Mouse (Mus musculus): ENCODE results near the gene Arl4c. TPM values are rescaled to one million over a fixed set of nuclear protein-coding genes. Genes with fewer than 3 reads are reported as not detected.

Arl4c gene
- polyA plus RNA-seq (2012; rRNA removed) = 17.6 and 22.1 TPM in 2 replicates

DNA sequence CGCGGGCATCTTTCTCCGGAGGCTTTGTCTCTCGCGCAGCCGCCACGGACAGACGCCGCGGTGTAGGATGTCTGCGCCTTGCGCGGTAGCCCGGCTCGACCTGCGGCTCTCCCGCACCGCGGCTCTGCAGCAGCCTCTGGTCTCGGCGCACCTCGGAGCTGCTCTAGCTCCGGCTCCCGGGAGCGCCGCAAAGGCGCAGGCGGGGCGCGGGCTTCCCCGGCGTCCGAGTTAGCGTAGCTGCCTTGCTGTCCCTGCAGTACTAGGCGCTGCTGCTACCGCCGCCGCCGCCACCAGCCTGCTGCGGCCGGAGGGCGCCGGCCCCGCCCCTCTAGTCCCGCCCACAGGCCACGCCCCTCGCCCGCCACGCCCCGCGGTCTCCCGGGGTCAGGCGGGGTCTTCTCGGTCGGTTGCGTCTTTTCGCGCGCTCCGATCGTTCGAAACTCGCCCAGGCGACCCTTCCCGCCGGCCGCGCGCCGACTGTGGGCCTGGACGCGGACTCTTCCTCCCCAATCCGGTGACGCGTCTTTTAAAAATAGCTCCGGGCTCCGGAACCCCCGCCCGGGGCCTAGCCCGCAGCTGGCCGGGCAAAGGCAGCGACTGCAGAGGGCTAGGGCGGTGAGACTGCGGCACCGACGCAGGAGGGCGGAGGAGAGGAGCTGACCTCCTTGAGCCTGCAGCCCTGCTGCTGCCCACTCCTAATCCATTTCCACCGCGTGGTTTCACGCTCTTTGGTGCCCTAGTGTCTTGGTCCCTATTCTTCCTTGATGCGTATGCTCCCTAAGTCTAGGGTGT lies at the start of gene Arl4c:
Gene Arl4c, minus strand, starts transcription at position 352 of the 792 bp plus-strand sequence.
- WGBS = under 1% methylated on average over 88 of the region's 91 CpGs
- peak; percentile 86 for DNase-seq
- 0 out of 2 replicates have a peak, but pooled peaks have one; percentile 5 for TF ChIP-seq CTCF (IDR thresholded peaks at IDR 0.05; ENCODE audit: insufficient read depth, low read length)
- TF ChIP-seq POLR2A (IDR thresholded peaks at IDR 0.05; ENCODE audit: borderline replicate concordance, extremely low read depth, low read depth, low read length) = peak; percentile 69; the same call in 1 of the 2 replicates

DNA sequence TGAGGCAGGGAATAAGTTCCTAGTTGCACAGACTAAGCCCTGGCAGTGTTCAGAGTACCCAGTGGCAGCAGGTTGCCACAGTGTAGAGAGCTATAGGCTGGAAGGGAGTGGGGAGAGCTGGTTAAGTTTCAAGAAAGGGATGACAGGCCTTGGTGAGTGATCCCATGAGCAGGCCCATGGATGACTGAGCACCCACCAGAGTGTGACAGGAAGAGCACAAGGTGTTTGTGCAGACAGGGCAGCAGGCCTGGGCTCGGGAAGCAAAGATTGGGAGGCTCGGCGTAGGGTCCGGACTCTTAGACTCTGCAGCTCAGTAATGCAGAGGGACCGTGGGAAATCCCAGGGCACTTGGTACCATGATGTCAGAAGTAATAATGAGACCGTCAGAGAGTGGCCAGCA lies 49.3 kb upstream of the Arl4c start:
- Histone ChIP-seq H3K4me3 (replicated peaks; ENCODE audit: extremely low read depth, low read depth, low read length) (no peak overlapping the region), H3K4me1 (ENCODE audit: control insufficient read depth, insufficient read depth, low read length) (no peaks in the 10 kb centered on the region)
- TF ChIP-seq CTCF (IDR thresholded peaks at IDR 0.05; ENCODE audit: insufficient read depth, low read length) (no peak), POLR2A (IDR thresholded peaks at IDR 0.05; ENCODE audit: borderline replicate concordance, extremely low read depth, low read depth, low read length) (no peak)
- DNase-seq = no peak
- 88% methylated on average over 6 of the region's 6 CpGs for WGBS

More for the DNA sequence above, at the start of gene Arl4c:
- peaks cover 2% of the 10 kb centered on the region for H3K4me1 ChIP-seq (ENCODE audit: control insufficient read depth, insufficient read depth, low read length)
- H3K4me3 ChIP-seq (replicated peaks; ENCODE audit: extremely low read depth, low read depth, low read length) = peak within 1 kb of the TSS; percentile 89

DNA sequence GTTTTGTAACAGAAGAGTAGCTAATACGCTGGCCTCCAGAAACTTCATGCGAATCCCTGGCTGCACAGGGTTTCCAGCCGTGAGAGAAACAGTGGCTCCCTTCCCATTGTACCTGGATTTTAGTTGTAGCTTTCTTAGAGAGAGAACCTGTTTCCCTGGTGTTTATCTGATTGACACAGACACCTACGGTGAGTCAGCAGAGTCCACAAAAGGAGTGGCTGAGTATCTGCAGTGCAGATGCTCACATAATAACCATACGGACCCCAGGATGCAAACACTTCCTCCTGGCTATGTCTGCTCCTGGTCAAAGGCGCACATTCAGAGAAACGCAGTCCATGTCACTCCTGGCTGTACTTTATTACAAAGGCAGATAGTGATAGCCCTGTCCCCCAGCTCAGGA lies 48.6 kb upstream of the Arl4c start:
- WGBS = 83% methylated on average over 7 of the region's 7 CpGs
- TF ChIP-seq POLR2A (IDR thresholded peaks at IDR 0.05; ENCODE audit: borderline replicate concordance, extremely low read depth, low read depth, low read length) (no peak), CTCF (IDR thresholded peaks at IDR 0.05; ENCODE audit: insufficient read depth, low read length) (no peak)
- H3K4me1 ChIP-seq (ENCODE audit: control insufficient read depth, insufficient read depth, low read length) = no peaks in the 10 kb centered on the region
- H3K4me3 ChIP-seq (replicated peaks; ENCODE audit: extremely low read depth, low read depth, low read length) = no peak overlapping the region
- DNase-seq = no peak

DNA sequence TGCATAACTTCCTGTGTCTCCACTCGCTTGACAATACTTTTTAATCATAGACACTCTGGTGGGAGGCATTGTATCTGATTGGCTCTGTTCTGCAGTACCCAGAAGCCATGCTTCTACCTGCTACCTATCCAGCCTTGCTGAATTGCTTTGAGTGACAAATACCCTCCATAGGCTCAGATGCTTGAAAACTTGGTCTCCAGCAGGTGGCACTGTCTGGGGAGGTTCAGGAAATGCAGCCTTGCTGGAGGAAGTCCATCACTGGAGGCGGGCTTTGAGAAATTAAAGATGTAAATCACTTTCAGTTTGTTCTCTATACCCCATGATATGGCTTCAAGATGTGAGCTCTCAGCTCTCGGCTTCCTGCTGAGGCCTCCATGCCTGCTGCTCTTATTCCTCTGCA lies 48.1 kb upstream of the Arl4c start:
- no peaks in the 10 kb centered on the region for H3K4me1 ChIP-seq (ENCODE audit: control insufficient read depth, insufficient read depth, low read length)
- WGBS = 85% methylated on average over 3 of the region's 3 CpGs
- no peak overlapping the region for H3K4me3 ChIP-seq (replicated peaks; ENCODE audit: extremely low read depth, low read depth, low read length)
- TF ChIP-seq CTCF (IDR thresholded peaks at IDR 0.05; ENCODE audit: insufficient read depth, low read length) (peak; percentile 39; the same call in 1 of the 2 replicates), POLR2A (IDR thresholded peaks at IDR 0.05; ENCODE audit: borderline replicate concordance, extremely low read depth, low read depth, low read length) (no peak)
- peak; percentile 12 for DNase-seq

DNA sequence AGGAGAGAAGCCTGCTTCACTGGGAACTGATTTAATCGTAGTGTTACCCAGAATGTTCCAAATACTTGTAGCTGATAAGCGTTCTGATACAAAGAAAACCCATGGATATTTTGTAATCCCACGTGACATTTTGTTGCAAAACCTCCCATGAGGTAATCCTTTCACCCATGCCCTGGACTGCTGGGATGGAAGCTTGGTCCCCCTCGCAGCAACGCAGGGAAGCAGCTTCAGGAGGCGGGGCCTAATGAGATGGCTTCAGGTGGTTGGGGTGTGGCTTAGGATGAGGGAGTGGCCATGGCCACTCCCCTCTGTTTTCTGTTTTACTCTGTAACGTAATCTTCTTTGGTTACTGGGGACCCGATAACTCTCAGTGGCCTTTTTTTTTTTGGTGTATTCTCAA lies 47.1 kb upstream of the Arl4c start:
- TF ChIP-seq POLR2A (IDR thresholded peaks at IDR 0.05; ENCODE audit: borderline replicate concordance, extremely low read depth, low read depth, low read length) = no peak
- no peak for TF ChIP-seq CTCF (IDR thresholded peaks at IDR 0.05; ENCODE audit: insufficient read depth, low read length)
- no peaks in the 10 kb centered on the region for H3K4me1 ChIP-seq (ENCODE audit: control insufficient read depth, insufficient read depth, low read length)
- DNase-seq = no peak
- WGBS = 70% methylated on average over 8 of the region's 8 CpGs
- no peak overlapping the region for H3K4me3 ChIP-seq (replicated peaks; ENCODE audit: extremely low read depth, low read depth, low read length)

DNA sequence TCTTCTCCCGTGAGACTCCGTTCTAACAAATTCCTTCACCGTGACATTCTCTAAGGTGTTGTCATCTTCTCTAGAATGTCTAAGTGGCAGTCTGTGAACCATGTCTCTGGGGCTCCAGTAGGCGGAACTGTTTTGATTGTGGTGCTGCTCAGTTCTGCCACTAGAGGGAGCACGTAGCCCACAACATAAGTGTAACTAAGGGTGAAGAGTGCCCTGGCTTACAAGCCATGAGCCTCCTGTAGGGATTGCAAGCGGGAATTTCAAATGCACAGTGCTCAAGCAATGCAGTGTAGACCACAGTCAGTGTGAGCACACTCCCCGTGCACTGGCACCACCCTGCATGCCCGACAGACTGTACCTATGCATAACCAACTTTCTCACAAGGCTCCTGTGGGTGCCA lies 43.2 kb upstream of the Arl4c start:
- no peak for TF ChIP-seq POLR2A (IDR thresholded peaks at IDR 0.05; ENCODE audit: borderline replicate concordance, extremely low read depth, low read depth, low read length)
- TF ChIP-seq CTCF (IDR thresholded peaks at IDR 0.05; ENCODE audit: insufficient read depth, low read length) = peak; percentile 90
- DNase-seq = peak; percentile 59
- no peak overlapping the region for H3K4me3 ChIP-seq (replicated peaks; ENCODE audit: extremely low read depth, low read depth, low read length)
- whole genome bisulfite sequencing = 2% methylated on average over 8 of the region's 8 CpGs
- H3K4me1 ChIP-seq (ENCODE audit: control insufficient read depth, insufficient read depth, low read length) = no peaks in the 10 kb centered on the region

DNA sequence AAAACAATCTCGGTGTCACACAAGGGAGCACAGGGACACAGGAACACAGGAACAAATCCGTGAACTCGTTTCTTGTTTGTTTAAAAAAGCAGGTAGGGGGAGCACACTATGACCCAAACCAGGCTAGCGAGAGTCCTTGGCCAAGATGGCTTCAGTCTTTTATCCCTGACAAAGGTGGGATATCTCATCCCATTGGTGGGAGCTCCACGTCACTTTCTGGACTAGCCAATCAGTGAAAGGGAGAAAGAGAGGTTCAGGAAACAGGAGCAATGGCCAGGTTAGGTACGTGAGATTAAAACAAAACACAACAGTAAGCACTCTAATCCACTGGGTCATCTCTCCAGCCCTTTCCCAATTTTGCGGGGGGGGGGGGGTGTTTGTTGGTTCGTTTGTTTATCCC lies 42.2 kb upstream of the Arl4c start:
- Histone ChIP-seq H3K4me1 (ENCODE audit: control insufficient read depth, insufficient read depth, low read length) (no peaks in the 10 kb centered on the region), H3K4me3 (replicated peaks; ENCODE audit: extremely low read depth, low read depth, low read length) (no peak overlapping the region)
- DNase-seq = no peak
- 70% methylated on average over 8 of the region's 8 CpGs for WGBS
- TF ChIP-seq POLR2A (IDR thresholded peaks at IDR 0.05; ENCODE audit: borderline replicate concordance, extremely low read depth, low read depth, low read length) = no peak
- no peak for TF ChIP-seq CTCF (IDR thresholded peaks at IDR 0.05; ENCODE audit: insufficient read depth, low read length)

DNA sequence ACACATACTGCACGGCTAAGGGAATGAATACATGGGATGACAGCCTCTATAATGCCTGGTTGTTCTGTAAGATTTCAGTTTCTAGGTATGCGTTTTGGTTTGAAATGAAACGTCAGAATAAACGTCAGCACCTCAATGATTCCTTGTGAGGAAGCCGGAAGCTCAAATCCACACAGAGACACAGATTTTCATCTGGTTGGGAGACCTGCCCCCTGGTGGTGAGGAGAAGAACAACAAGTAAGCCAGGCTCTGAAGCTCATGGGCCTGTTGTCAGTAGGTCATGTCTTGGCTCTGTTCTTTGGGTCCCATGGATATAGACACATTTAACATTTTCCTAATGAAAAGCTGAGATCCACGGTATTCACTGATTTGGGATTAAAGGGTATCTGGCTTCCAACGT lies 40.4 kb upstream of the Arl4c start:
- peak; percentile 33 for DNase-seq
- 40% methylated on average over 7 of the region's 7 CpGs for WGBS
- Histone ChIP-seq H3K4me3 (replicated peaks; ENCODE audit: extremely low read depth, low read depth, low read length) (no peak overlapping the region), H3K4me1 (ENCODE audit: control insufficient read depth, insufficient read depth, low read length) (no peaks in the 10 kb centered on the region)
- TF ChIP-seq CTCF (IDR thresholded peaks at IDR 0.05; ENCODE audit: insufficient read depth, low read length) = peak; percentile 76
- TF ChIP-seq POLR2A (IDR thresholded peaks at IDR 0.05; ENCODE audit: borderline replicate concordance, extremely low read depth, low read depth, low read length) = no peak

DNA sequence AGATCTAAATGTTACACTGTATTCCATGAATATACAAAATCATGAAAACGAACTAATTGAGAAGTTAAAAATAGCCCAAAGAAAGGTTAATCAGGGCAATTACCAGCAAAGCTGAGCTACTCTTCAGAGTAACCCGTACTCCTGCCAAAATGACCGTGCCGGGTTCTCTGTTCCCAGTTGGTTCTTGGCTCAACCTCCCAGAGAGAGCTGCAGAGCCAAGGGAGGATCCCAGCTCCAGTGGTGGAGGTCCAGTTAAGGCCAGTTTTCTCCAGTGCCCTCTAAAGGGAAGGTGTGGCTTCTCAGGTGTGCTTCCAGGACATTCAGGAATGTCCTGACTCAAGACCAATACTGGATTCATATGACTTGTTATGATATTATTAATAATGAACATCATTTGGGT lies 37.5 kb upstream of the Arl4c start:
- H3K4me3 ChIP-seq (replicated peaks; ENCODE audit: extremely low read depth, low read depth, low read length) = no peak overlapping the region
- 62% methylated on average over 4 of the region's 4 CpGs for WGBS
- no peaks in the 10 kb centered on the region for H3K4me1 ChIP-seq (ENCODE audit: control insufficient read depth, insufficient read depth, low read length)
- no peak for DNase-seq
- TF ChIP-seq POLR2A (IDR thresholded peaks at IDR 0.05; ENCODE audit: borderline replicate concordance, extremely low read depth, low read depth, low read length) (no peak), CTCF (IDR thresholded peaks at IDR 0.05; ENCODE audit: insufficient read depth, low read length) (no peak)

DNA sequence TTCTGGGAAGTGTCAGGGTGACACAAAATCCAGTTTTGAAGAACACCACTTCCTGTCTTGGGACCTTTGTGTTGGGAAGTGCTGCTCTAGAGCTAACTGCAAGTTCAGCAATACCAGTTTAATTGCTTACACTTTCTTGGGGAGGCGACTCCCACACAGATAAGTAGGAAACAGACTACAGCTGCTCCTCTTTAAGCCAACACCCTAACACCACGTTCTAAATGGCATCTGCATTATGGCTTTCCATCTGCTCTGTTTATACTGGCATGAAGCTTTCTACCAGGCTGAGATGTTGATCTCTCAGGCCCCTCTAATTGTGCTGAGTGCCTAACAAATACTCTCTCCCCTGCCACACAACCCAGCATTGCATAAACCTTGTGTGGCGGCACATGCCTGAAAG lies 36.9 kb upstream of the Arl4c start:
- no peak for DNase-seq
- no peak overlapping the region for H3K4me3 ChIP-seq (replicated peaks; ENCODE audit: extremely low read depth, low read depth, low read length)
- H3K4me1 ChIP-seq (ENCODE audit: control insufficient read depth, insufficient read depth, low read length) = no peaks in the 10 kb centered on the region
- TF ChIP-seq CTCF (IDR thresholded peaks at IDR 0.05; ENCODE audit: insufficient read depth, low read length) (no peak), POLR2A (IDR thresholded peaks at IDR 0.05; ENCODE audit: borderline replicate concordance, extremely low read depth, low read depth, low read length) (no peak)
- WGBS = 49% methylated on average over 3 of the region's 3 CpGs

All from lung, adult 2 months (tissue).